Mouse (Mus musculus): Measurements from ENCODE around the gene Dot1l. TPM values are rescaled to one million over a fixed set of nuclear protein-coding genes. Genes with fewer than 3 reads are reported as not detected.
A peak's percentile ranks its signal among the peaks of the same experiment; 100 is the strongest.

The Dot1l gene
- polyA plus RNA-seq, 1 experiment = 20.6 TPM

DNA sequence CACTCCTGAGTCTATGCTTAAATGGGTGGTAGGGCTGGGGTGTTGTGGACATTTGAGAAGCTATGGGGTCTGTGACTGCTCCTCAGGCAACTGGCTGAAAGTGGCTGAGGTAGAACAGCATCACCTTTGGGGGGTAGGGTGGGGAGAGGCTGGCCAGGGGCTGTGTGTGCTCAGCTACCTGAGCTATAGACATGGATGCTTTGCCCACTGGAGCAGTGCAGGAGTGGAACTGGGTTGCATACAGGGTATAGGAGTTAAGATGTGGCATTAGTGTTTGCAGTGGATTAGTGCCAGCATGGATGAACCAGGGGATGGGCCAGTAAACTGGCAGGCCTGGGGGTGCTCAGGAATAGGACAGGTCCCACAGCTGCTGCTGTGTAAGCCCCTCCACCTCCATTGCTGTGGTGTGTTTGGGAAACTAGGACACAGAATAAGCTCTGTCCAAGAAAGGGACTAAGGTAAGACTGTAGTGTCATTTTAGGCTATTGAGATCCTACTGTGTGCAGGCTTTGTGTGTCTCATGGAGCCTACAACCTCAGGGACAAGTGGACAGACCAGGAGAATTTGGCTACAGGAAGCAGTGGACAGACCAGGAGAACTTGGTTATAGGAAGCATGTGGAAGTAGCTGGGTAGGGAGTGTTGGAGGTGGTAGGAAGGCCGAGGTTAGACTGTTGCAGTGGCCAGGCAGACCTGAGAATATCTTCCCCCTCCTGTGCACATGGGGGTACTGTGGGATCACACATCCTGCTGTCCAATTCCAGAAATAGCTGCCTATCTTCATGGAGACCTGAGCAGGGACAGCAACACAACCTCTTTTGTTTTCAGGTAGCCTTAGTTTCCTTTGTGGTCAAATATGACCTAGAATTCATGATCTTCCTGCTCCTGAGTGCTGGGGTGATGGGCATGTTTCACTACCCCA is 74.6 kb downstream of the Dot1l start:
- Histone ChIP-seq H3K4me2 (ENCODE audit: low read depth) (no peak overlapping the region), H3K4me3 (no peak overlapping the region), H3K79me2 (ENCODE audit: control insufficient read depth, insufficient read depth) (peaks cover 26% of the 10 kb centered on the region), H3K27me3 (ENCODE audit: control insufficient read depth, insufficient read depth, insufficient read length) (no peaks in the 10 kb centered on the region), H3ac (ENCODE audit: control insufficient read depth, insufficient read length) (no peak overlapping the region), H3K36me3 (ENCODE audit: control insufficient read depth, insufficient read depth) (peaks cover 14% of the 10 kb centered on the region)
- TF ChIP-seq SRF (IDR thresholded peaks at IDR 0.05; ENCODE audit: control insufficient read depth, insufficient read length, low read depth) = no peak
- TF ChIP-seq POLR2AphosphoS2 (IDR thresholded peaks at IDR 0.05; ENCODE audit: insufficient read length, low read depth) = peak; percentile 70
- no peak for TF ChIP-seq TCF3 (IDR thresholded peaks at IDR 0.05; ENCODE audit: insufficient read length, low read depth)
- peak; percentile 23 for TF ChIP-seq POLR2A (IDR thresholded peaks at IDR 0.05; ENCODE audit: insufficient read length, low read depth)
- TF ChIP-seq MYOG (IDR thresholded peaks at IDR 0.05; ENCODE audit: control insufficient read depth in 1 of 3, insufficient read depth in 1 of 3, insufficient read length in 2 of 3, low read depth in 2 of 3) = no peak

GRCm38 (mm10) chr10:80831136-80831535 is 76.1 kb downstream of the Dot1l start:
- TF ChIP-seq CEBPB (IDR thresholded peaks at IDR 0.05; ENCODE audit: insufficient read depth, poor library complexity, severe bottlenecking) (no peak), POLR2AphosphoS2 (IDR thresholded peaks at IDR 0.05; ENCODE audit: insufficient read length, low read depth) (peak; percentile 73)
- H3K4me3 ChIP-seq = no peak overlapping the region
- no peaks in the 10 kb centered on the region for H3K27me3 ChIP-seq (ENCODE audit: control insufficient read depth, insufficient read depth, insufficient read length)
- peaks cover 26% of the 10 kb centered on the region for H3K79me2 ChIP-seq (ENCODE audit: control insufficient read depth, insufficient read depth)
- peaks cover 14% of the 10 kb centered on the region for H3K36me3 ChIP-seq (ENCODE audit: control insufficient read depth, insufficient read depth)
- no peak overlapping the region for H3ac ChIP-seq (ENCODE audit: control insufficient read depth, insufficient read length)
- no peak overlapping the region for H3K4me2 ChIP-seq (ENCODE audit: low read depth)

DNA sequence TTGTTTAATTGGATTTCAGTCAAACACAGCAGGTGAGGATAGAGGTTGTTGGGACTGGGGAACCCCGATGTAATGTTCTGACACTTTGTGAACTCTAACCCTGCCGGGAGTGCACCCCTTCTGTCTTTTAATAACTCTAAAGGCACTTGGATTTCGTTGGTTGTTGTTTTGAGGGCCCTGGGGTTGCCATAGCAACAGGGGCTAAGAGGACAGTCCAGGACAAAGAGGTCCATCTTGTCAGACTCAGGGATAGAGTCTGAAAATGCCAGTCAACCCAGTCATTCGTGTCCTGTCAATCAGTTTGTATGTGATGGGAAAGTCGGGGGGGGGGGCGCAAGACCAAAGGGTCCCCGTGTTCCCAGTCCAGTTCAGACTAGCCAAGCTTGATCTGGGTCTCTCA is 77.8 kb downstream of the Dot1l start:
- H3K27me3 ChIP-seq (ENCODE audit: control insufficient read depth, insufficient read depth, insufficient read length) = no peaks in the 10 kb centered on the region

DNA sequence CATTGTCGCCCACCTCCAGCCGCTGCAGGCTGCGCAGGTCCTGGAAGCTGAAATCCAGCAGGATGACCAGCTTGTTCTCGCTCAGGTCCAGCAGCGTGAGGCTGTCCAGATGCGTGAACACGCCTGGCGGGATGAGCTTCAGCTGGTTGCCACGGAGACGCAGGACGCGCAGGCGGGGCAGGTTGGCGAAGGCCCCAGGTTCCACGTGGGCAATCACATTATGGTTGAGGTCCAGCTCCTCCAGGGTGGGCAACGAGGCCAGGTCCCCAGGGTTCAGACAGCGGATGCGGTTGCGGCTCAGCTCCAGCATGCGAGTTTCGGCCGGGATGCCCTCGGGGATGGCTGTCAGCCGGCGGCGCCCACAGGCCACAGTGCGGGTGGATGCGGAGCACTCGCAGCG is 80.6 kb downstream of the Dot1l start:
- TF ChIP-seq TCF12 (IDR thresholded peaks at IDR 0.05; ENCODE audit: insufficient read depth, poor library complexity, severe bottlenecking) (no peak), TCF3 (IDR thresholded peaks at IDR 0.05; ENCODE audit: insufficient read length, low read depth) (no peak), POLR2A (IDR thresholded peaks at IDR 0.05; ENCODE audit: insufficient read length, low read depth) (no peak), MYOD1 (IDR thresholded peaks at IDR 0.05; ENCODE audit: control insufficient read depth in 1 of 3, insufficient read length in 2 of 3, low read depth in 2 of 3) (no peak), MYOG (IDR thresholded peaks at IDR 0.05; ENCODE audit: control insufficient read depth in 1 of 3, insufficient read depth in 1 of 3, insufficient read length in 2 of 3, low read depth in 2 of 3) (no peak), POLR2AphosphoS2 (IDR thresholded peaks at IDR 0.05; ENCODE audit: insufficient read length, low read depth) (no peak), MAX (IDR thresholded peaks at IDR 0.05; ENCODE audit: low read depth) (no peak), CEBPB (IDR thresholded peaks at IDR 0.05; ENCODE audit: insufficient read depth, poor library complexity, severe bottlenecking) (no peak), USF1 (IDR thresholded peaks at IDR 0.05; ENCODE audit: low read depth) (no peak), E2F4 (IDR thresholded peaks at IDR 0.05; ENCODE audit: insufficient read depth) (no peak), SRF (IDR thresholded peaks at IDR 0.05; ENCODE audit: control insufficient read depth, insufficient read length, low read depth) (no peak), REST (IDR thresholded peaks at IDR 0.05; ENCODE audit: insufficient read depth, insufficient read length) (no peak)
- H3K27me3 ChIP-seq (ENCODE audit: control insufficient read depth, insufficient read depth, insufficient read length) = no peaks in the 10 kb centered on the region

More for the DNA sequence above, 77.8 kb downstream of the Dot1l start:
- TF ChIP-seq TCF3 (IDR thresholded peaks at IDR 0.05; ENCODE audit: insufficient read length, low read depth) (no peak), TCF12 (IDR thresholded peaks at IDR 0.05; ENCODE audit: insufficient read depth, poor library complexity, severe bottlenecking) (no peak), MAX (IDR thresholded peaks at IDR 0.05; ENCODE audit: low read depth) (no peak), E2F4 (IDR thresholded peaks at IDR 0.05; ENCODE audit: insufficient read depth) (no peak), CEBPB (IDR thresholded peaks at IDR 0.05; ENCODE audit: insufficient read depth, poor library complexity, severe bottlenecking) (no peak), POLR2AphosphoS2 (IDR thresholded peaks at IDR 0.05; ENCODE audit: insufficient read length, low read depth) (no peak)
- peaks cover 14% of the 10 kb centered on the region for H3K79me2 ChIP-seq (ENCODE audit: control insufficient read depth, insufficient read depth)
- peaks cover 14% of the 10 kb centered on the region for H3K36me3 ChIP-seq (ENCODE audit: control insufficient read depth, insufficient read depth)
- no peak overlapping the region for H3ac ChIP-seq (ENCODE audit: control insufficient read depth, insufficient read length)
- H3K4me2 ChIP-seq (ENCODE audit: low read depth) = no peak overlapping the region
- no peak overlapping the region for H3K4me3 ChIP-seq

DNA sequence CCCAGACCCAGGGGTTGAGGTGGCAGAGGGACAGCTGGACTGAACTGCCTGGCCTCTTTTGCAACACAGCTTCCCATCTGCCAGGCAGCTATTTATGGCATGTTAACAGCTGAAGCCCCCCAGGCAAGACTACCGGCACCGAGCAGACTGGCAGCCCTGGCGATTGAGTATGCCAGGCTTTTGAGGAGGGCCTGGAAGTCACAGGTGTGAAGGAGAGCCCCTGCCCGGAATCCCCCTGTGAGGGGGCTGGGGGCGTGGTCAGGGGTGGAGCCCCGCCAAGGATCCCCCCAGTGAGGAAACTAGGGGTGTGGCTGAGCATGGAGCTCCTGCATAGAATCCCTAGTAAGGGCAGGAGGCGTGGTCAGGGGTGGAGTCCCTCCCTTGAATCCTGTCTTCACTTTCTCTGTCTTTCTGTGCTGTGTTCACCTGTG is 82.0 kb downstream of the Dot1l start:
- TF ChIP-seq MYOG (IDR thresholded peaks at IDR 0.05; ENCODE audit: control insufficient read depth in 1 of 3, insufficient read depth in 1 of 3, insufficient read length in 2 of 3, low read depth in 2 of 3) (peak; percentile 91 to 95 (median 94)), CEBPB (IDR thresholded peaks at IDR 0.05; ENCODE audit: insufficient read depth, poor library complexity, severe bottlenecking) (peak; percentile 70; the same call in 1 of the 2 replicates), TCF12 (IDR thresholded peaks at IDR 0.05; ENCODE audit: insufficient read depth, poor library complexity, severe bottlenecking) (peak; percentile 83), REST (IDR thresholded peaks at IDR 0.05; ENCODE audit: insufficient read depth, insufficient read length) (no peak), E2F4 (IDR thresholded peaks at IDR 0.05; ENCODE audit: insufficient read depth) (no peak), POLR2AphosphoS2 (IDR thresholded peaks at IDR 0.05; ENCODE audit: insufficient read length, low read depth) (no peak), MYOD1 (IDR thresholded peaks at IDR 0.05; ENCODE audit: control insufficient read depth in 1 of 3, insufficient read length in 2 of 3, low read depth in 2 of 3) (peak; percentile 62 to 96 (median 88)), POLR2A (IDR thresholded peaks at IDR 0.05; ENCODE audit: insufficient read length, low read depth) (no peak), SRF (IDR thresholded peaks at IDR 0.05; ENCODE audit: control insufficient read depth, insufficient read length, low read depth) (no peak), TCF3 (IDR thresholded peaks at IDR 0.05; ENCODE audit: insufficient read length, low read depth) (peak; percentile 84), USF1 (IDR thresholded peaks at IDR 0.05; ENCODE audit: low read depth) (no peak), MAX (IDR thresholded peaks at IDR 0.05; ENCODE audit: low read depth) (no peak)
- H3K79me2 ChIP-seq (ENCODE audit: control insufficient read depth, insufficient read depth) = no peaks in the 10 kb centered on the region
- no peaks in the 10 kb centered on the region for H3K36me3 ChIP-seq (ENCODE audit: control insufficient read depth, insufficient read depth)
- peaks cover 2% of the 10 kb centered on the region for H3K27me3 ChIP-seq (ENCODE audit: control insufficient read depth, insufficient read depth, insufficient read length)
- no peak overlapping the region for H3ac ChIP-seq (ENCODE audit: control insufficient read depth, insufficient read length)
- peak overlapping the region; percentile 31 for H3K4me2 ChIP-seq (ENCODE audit: low read depth)
- no peak overlapping the region for H3K4me3 ChIP-seq

More for the DNA sequence above, 80.6 kb downstream of the Dot1l start:
- peaks cover 2% of the 10 kb centered on the region for H3K36me3 ChIP-seq (ENCODE audit: control insufficient read depth, insufficient read depth)
- H3K4me2 ChIP-seq (ENCODE audit: low read depth) = no peak overlapping the region
- no peak overlapping the region for H3ac ChIP-seq (ENCODE audit: control insufficient read depth, insufficient read length)
- H3K4me3 ChIP-seq = no peak overlapping the region
- no peaks in the 10 kb centered on the region for H3K79me2 ChIP-seq (ENCODE audit: control insufficient read depth, insufficient read depth)
